Mouse (Mus musculus): ENCODE results near the gene Med12l. TPM values are rescaled to one million over a fixed set of nuclear protein-coding genes. Genes with fewer than 3 reads are reported as not detected.

The Med12l gene
- total RNA-seq, 1 experiment: 3.6 TPM

- Histone ChIP-seq H3K27ac (ENCODE audit: insufficient read depth, low read depth, low read length, poor library complexity, severe bottlenecking) (no peak overlapping the region), H3K9me3 (ENCODE audit: control insufficient read depth, insufficient read depth, low read depth, low read length) (no peaks in the 10 kb centered on the region), H3K36me3 (ENCODE audit: control insufficient read depth, insufficient read depth, low read length, poor library complexity, severe bottlenecking) (no peaks in the 10 kb centered on the region), H3K9ac (ENCODE audit: insufficient read depth, low read depth, low read length, poor library complexity, severe bottlenecking) (no peak overlapping the region), H3K4me1 (ENCODE audit: control insufficient read depth in 2 of 2, insufficient read depth in 2 of 2, low read length in 2 of 2, poor library complexity in 1 of 2) (no peaks in the 10 kb centered on the region; a peak in 1 of 4 replicates), H3K4me3 (ENCODE audit: insufficient read depth in 1 of 2, low read depth in 1 of 2, low read length in 2 of 2, poor library complexity in 1 of 2, severe bottlenecking in 1 of 2) (no peak overlapping the region)
- DNase-seq (ENCODE audit: low read depth, low spot score): no peak
- TF ChIP-seq ZC3H11A (IDR thresholded peaks at IDR 0.05; ENCODE audit: borderline replicate concordance, low read depth, low read length) (no peak), ZNF384 (IDR thresholded peaks at IDR 0.05; ENCODE audit: low read depth, low read length) (no peak), MAFK (IDR thresholded peaks at IDR 0.05; ENCODE audit: insufficient read depth, low read depth, low read length) (no peak), HCFC1 (IDR thresholded peaks at IDR 0.05; ENCODE audit: borderline replicate concordance, insufficient read depth, low read length) (no peak), CHD2 (IDR thresholded peaks at IDR 0.05; ENCODE audit: low read depth, low read length) (no peak)
- in situ Hi-C loops (cut with MboI; ENCODE audit: low sequenced_read_pairs in 2 of 2, unreplicated experiment in 2 of 2): no loop called here
These were observed 169.0 kb downstream of the Med12l start for GRCm38 (mm10) chr3:59174426-59175154.

- Histone ChIP-seq H3K4me3 (ENCODE audit: insufficient read depth in 1 of 2, low read depth in 1 of 2, low read length in 2 of 2, poor library complexity in 1 of 2, severe bottlenecking in 1 of 2) (no peak overlapping the region), H3K27ac (ENCODE audit: insufficient read depth, low read depth, low read length, poor library complexity, severe bottlenecking) (no peak overlapping the region), H3K36me3 (ENCODE audit: control insufficient read depth, insufficient read depth, low read length, poor library complexity, severe bottlenecking) (no peaks in the 10 kb centered on the region), H3K9ac (ENCODE audit: insufficient read depth, low read depth, low read length, poor library complexity, severe bottlenecking) (no peak overlapping the region), H3K9me3 (ENCODE audit: control insufficient read depth, insufficient read depth, low read depth, low read length) (no peaks in the 10 kb centered on the region), H3K4me1 (ENCODE audit: control insufficient read depth in 2 of 2, insufficient read depth in 2 of 2, low read length in 2 of 2, poor library complexity in 1 of 2) (no peaks in the 10 kb centered on the region; a peak in 1 of 4 replicates)
- TF ChIP-seq HCFC1 (IDR thresholded peaks at IDR 0.05; ENCODE audit: borderline replicate concordance, insufficient read depth, low read length) (no peak), ZC3H11A (IDR thresholded peaks at IDR 0.05; ENCODE audit: borderline replicate concordance, low read depth, low read length) (peak; percentile 49; the same call in 1 of the 2 replicates)
- no peak for DNase-seq (ENCODE audit: low read depth, low spot score)
- in situ Hi-C loops (cut with MboI; ENCODE audit: low sequenced_read_pairs in 2 of 2, unreplicated experiment in 2 of 2): no loop called here
These were observed 169.6 kb downstream of the Med12l start for GRCm38 (mm10) chr3:59175234-59175633.

GRCm38 (mm10) chr3:59176871-59177270, 171.2 kb downstream of the Med12l start:
- no peak overlapping the region for H3K27ac ChIP-seq (ENCODE audit: insufficient read depth, low read depth, low read length, poor library complexity, severe bottlenecking)
- DNase-seq (ENCODE audit: low read depth, low spot score): no peak
- H3K9me3 ChIP-seq (ENCODE audit: control insufficient read depth, insufficient read depth, low read depth, low read length): no peaks in the 10 kb centered on the region
- H3K36me3 ChIP-seq (ENCODE audit: control insufficient read depth, insufficient read depth, low read length, poor library complexity, severe bottlenecking): no peaks in the 10 kb centered on the region
- H3K9ac ChIP-seq (ENCODE audit: insufficient read depth, low read depth, low read length, poor library complexity, severe bottlenecking): no peak overlapping the region
- H3K4me3 ChIP-seq (ENCODE audit: insufficient read depth in 1 of 2, low read depth in 1 of 2, low read length in 2 of 2, poor library complexity in 1 of 2, severe bottlenecking in 1 of 2): no peak overlapping the region
- TF ChIP-seq MAFK (IDR thresholded peaks at IDR 0.05; ENCODE audit: insufficient read depth, low read depth, low read length): no peak
- no peaks in the 10 kb centered on the region for H3K4me1 ChIP-seq (ENCODE audit: control insufficient read depth in 2 of 2, insufficient read depth in 2 of 2, low read length in 2 of 2, poor library complexity in 1 of 2)
- in situ Hi-C loops (cut with MboI; ENCODE audit: low sequenced_read_pairs in 2 of 2, unreplicated experiment in 2 of 2): no loop called here

GRCm38 (mm10) chr3:59181134-59181533, 175.5 kb downstream of the Med12l start:
- H3K4me1 ChIP-seq (ENCODE audit: control insufficient read depth in 2 of 2, insufficient read depth in 2 of 2, low read length in 2 of 2, poor library complexity in 1 of 2): no peaks in the 10 kb centered on the region
- no peaks in the 10 kb centered on the region for H3K9me3 ChIP-seq (ENCODE audit: control insufficient read depth, insufficient read depth, low read depth, low read length)
- H3K4me3 ChIP-seq (ENCODE audit: insufficient read depth in 1 of 2, low read depth in 1 of 2, low read length in 2 of 2, poor library complexity in 1 of 2, severe bottlenecking in 1 of 2): no peak overlapping the region
- no peak overlapping the region for H3K27ac ChIP-seq (ENCODE audit: insufficient read depth, low read depth, low read length, poor library complexity, severe bottlenecking)
- in situ Hi-C loops (cut with MboI; ENCODE audit: low sequenced_read_pairs in 2 of 2, unreplicated experiment in 2 of 2): no loop called here
- DNase-seq (ENCODE audit: low read depth, low spot score): no peak
- H3K9ac ChIP-seq (ENCODE audit: insufficient read depth, low read depth, low read length, poor library complexity, severe bottlenecking): no peak overlapping the region
- TF ChIP-seq ZC3H11A (IDR thresholded peaks at IDR 0.05; ENCODE audit: borderline replicate concordance, low read depth, low read length) (no peak), MAFK (IDR thresholded peaks at IDR 0.05; ENCODE audit: insufficient read depth, low read depth, low read length) (no peak), HCFC1 (IDR thresholded peaks at IDR 0.05; ENCODE audit: borderline replicate concordance, insufficient read depth, low read length) (no peak), ZNF384 (IDR thresholded peaks at IDR 0.05; ENCODE audit: low read depth, low read length) (no peak), CHD2 (IDR thresholded peaks at IDR 0.05; ENCODE audit: low read depth, low read length) (no peak)
- H3K36me3 ChIP-seq (ENCODE audit: control insufficient read depth, insufficient read depth, low read length, poor library complexity, severe bottlenecking): no peaks in the 10 kb centered on the region

GRCm38 (mm10) chr3:59182129-59182528, 176.5 kb downstream of the Med12l start:
- Histone ChIP-seq H3K36me3 (ENCODE audit: control insufficient read depth, insufficient read depth, low read length, poor library complexity, severe bottlenecking) (no peaks in the 10 kb centered on the region), H3K9ac (ENCODE audit: insufficient read depth, low read depth, low read length, poor library complexity, severe bottlenecking) (no peak overlapping the region), H3K27ac (ENCODE audit: insufficient read depth, low read depth, low read length, poor library complexity, severe bottlenecking) (no peak overlapping the region), H3K4me1 (ENCODE audit: control insufficient read depth in 2 of 2, insufficient read depth in 2 of 2, low read length in 2 of 2, poor library complexity in 1 of 2) (no peaks in the 10 kb centered on the region), H3K9me3 (ENCODE audit: control insufficient read depth, insufficient read depth, low read depth, low read length) (no peaks in the 10 kb centered on the region), H3K4me3 (ENCODE audit: insufficient read depth in 1 of 2, low read depth in 1 of 2, low read length in 2 of 2, poor library complexity in 1 of 2, severe bottlenecking in 1 of 2) (no peak overlapping the region)
- no peak for TF ChIP-seq MAFK (IDR thresholded peaks at IDR 0.05; ENCODE audit: insufficient read depth, low read depth, low read length)
- TF ChIP-seq ZC3H11A (IDR thresholded peaks at IDR 0.05; ENCODE audit: borderline replicate concordance, low read depth, low read length): no peak
- TF ChIP-seq CHD2 (IDR thresholded peaks at IDR 0.05; ENCODE audit: low read depth, low read length): no peak
- no peak for TF ChIP-seq HCFC1 (IDR thresholded peaks at IDR 0.05; ENCODE audit: borderline replicate concordance, insufficient read depth, low read length)
- no peak for TF ChIP-seq ZNF384 (IDR thresholded peaks at IDR 0.05; ENCODE audit: low read depth, low read length)
- in situ Hi-C loops (cut with MboI; ENCODE audit: low sequenced_read_pairs in 2 of 2, unreplicated experiment in 2 of 2): no loop called here
- DNase-seq (ENCODE audit: low read depth, low spot score): no peak

Measured in ES-E14 (cell line).